Mouse (Mus musculus) myocyte (in vitro differentiated cells): ENCODE measurements around the gene Grm8. TPM values are rescaled to one million over a fixed set of nuclear protein-coding genes. Genes with fewer than 3 reads are reported as not detected.

Experiments
- H3K27me3 ChIP-seq: one replicate; pipeline ENCODE4 v1.6.1; 2011; ENCODE audit not compliant: control insufficient read depth, insufficient read depth, insufficient read length
- H3K36me3 ChIP-seq: one replicate; pipeline ENCODE4 v1.6.1; 2011; ENCODE audit not compliant: control insufficient read depth, insufficient read depth
- H3K4me2 ChIP-seq: one replicate; pipeline ENCODE4 v1.6.1; 2011; ENCODE audit warnings: low read depth, control low read depth
- H3K4me3 ChIP-seq: one replicate; pipeline ENCODE4 v1.5.1; 2011; ENCODE audit warnings: mild to moderate bottlenecking, control low read depth, moderate library complexity
- H3K79me2 ChIP-seq: one replicate; pipeline ENCODE4 v1.6.1; 2011; ENCODE audit not compliant: control insufficient read depth, insufficient read depth
- H3ac ChIP-seq: one replicate; pipeline ENCODE4 v1.6.1; 2011; ENCODE audit not compliant: control insufficient read depth, insufficient read length
- CEBPB ChIP-seq: IDR thresholded peaks from 2 replicates; pipeline ENCODE4 v1.6.1; 2011; ENCODE audit warnings: mild to moderate bottlenecking, moderate library complexity; ENCODE audit not compliant: poor library complexity, insufficient read depth, severe bottlenecking
- E2F4 ChIP-seq: IDR thresholded peaks from one replicate; pipeline ENCODE4 v1.6.1; 2011; ENCODE audit warnings: mild to moderate bottlenecking, control low read depth, moderate library complexity; ENCODE audit not compliant: insufficient read depth
- MAX ChIP-seq: IDR thresholded peaks from one replicate; pipeline ENCODE4 v1.6.1; 2011; ENCODE audit warnings: low read depth, mild to moderate bottlenecking, control low read depth
- MYOD1 ChIP-seq, 3 experiments: IDR thresholded peaks; one replicate each; pipeline ENCODE4 v1.6.1; 2011; ENCODE audit warnings: control low read depth in 2 of 3, low read depth in 2 of 3, mild to moderate bottlenecking in 2 of 3, moderate library complexity in 1 of 3; ENCODE audit not compliant: insufficient read length in 2 of 3, control insufficient read depth in 1 of 3
- MYOG ChIP-seq, 3 experiments: IDR thresholded peaks; one replicate each; pipeline ENCODE4 v1.6.1; 2011; ENCODE audit warnings: control low read depth in 2 of 3, low read depth in 2 of 3, mild to moderate bottlenecking in 2 of 3; ENCODE audit not compliant: insufficient read length in 2 of 3, control insufficient read depth in 1 of 3, insufficient read depth in 1 of 3
- POLR2A ChIP-seq: IDR thresholded peaks from one replicate; pipeline ENCODE4 v1.6.1; 2011; ENCODE audit warnings: low read depth, mild to moderate bottlenecking, control low read depth, moderate library complexity; ENCODE audit not compliant: insufficient read length
- POLR2AphosphoS2 ChIP-seq: IDR thresholded peaks from one replicate; pipeline ENCODE4 v1.6.1; 2011; ENCODE audit warnings: low read depth, control low read depth; ENCODE audit not compliant: insufficient read length
- REST ChIP-seq: IDR thresholded peaks from one replicate; pipeline ENCODE4 v1.6.1; 2011; ENCODE audit warnings: mild to moderate bottlenecking, control low read depth, moderate library complexity; ENCODE audit not compliant: insufficient read depth, insufficient read length
- SRF ChIP-seq: IDR thresholded peaks from one replicate; pipeline ENCODE4 v1.6.1; 2011; ENCODE audit warnings: low read depth; ENCODE audit not compliant: control insufficient read depth, insufficient read length
- TCF12 ChIP-seq: IDR thresholded peaks from one replicate; pipeline ENCODE4 v1.6.1; 2011; ENCODE audit warnings: mild to moderate bottlenecking, control low read depth; ENCODE audit not compliant: poor library complexity, insufficient read depth, severe bottlenecking
- TCF3 ChIP-seq: IDR thresholded peaks from one replicate; pipeline ENCODE4 v1.6.1; 2011; ENCODE audit warnings: low read depth, control low read depth; ENCODE audit not compliant: insufficient read length
- USF1 ChIP-seq: IDR thresholded peaks from one replicate; pipeline ENCODE4 v1.6.1; 2011; ENCODE audit warnings: low read depth, mild to moderate bottlenecking, control low read depth, moderate library complexity
- polyA plus RNA-seq: library from polyadenylated mRNA; unstranded; fragments of >200 nt; fragmentation: generic; extraction: Trizol; gene quantifications from one replicate; pipeline ENCODE4 v1.2.1, GENCODE M21; 2012; ENCODE audit warnings: missing spikeins

The Grm8 gene
- polyA plus RNA-seq, 1 experiment = not detected

GRCm38 (mm10) chr6:27963887-27964286 lies 171.1 kb downstream of the Grm8 start:
- H3K27me3 ChIP-seq = no peaks in the 10 kb centered on the region
- H3ac ChIP-seq = no peak overlapping the region
- no peaks in the 10 kb centered on the region for H3K36me3 ChIP-seq
- H3K4me3 ChIP-seq = no peak overlapping the region
- TF ChIP-seq USF1 (no peak), E2F4 (no peak), TCF3 (no peak), REST (no peak), CEBPB (no peak), SRF (no peak), POLR2AphosphoS2 (no peak)
- H3K4me2 ChIP-seq = no peak overlapping the region
- H3K79me2 ChIP-seq = no peaks in the 10 kb centered on the region

DNA sequence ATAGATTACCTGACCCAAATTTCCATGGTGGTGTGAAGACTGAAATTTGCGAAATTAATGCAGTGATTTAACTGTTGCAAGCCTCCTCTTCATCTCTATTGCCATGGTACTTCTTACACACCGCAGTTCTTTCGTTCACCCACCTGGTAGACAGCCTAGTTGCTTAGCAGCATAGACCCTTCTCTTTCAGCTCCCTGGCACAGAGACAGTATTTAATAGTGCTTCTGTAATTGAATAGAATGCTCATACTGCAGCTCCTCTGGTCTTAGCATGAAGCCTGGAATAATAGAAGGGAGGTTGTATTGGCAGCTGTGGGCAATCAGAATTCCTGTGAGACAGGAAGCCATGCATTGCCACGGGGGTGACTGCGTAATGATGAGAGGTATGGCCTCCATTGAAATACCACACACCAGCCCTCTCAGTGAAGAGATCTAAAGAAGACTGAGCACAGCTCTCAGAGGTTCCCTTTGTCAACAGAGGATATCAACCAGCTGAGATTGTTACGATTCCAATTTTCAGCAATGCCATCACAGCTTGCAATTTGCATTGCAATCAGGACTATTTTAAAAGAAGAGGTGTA lies 178.6 kb downstream of the Grm8 start:
- Histone ChIP-seq H3K27me3 (no peaks in the 10 kb centered on the region), H3K79me2 (no peaks in the 10 kb centered on the region), H3K36me3 (no peaks in the 10 kb centered on the region), H3K4me3 (no peak overlapping the region), H3K4me2 (no peak overlapping the region), H3ac (no peak overlapping the region)
- TF ChIP-seq TCF3 (no peak), MYOG (IDR thresholded peaks at IDR 0.05; ENCODE audit: control insufficient read depth in 1 of 3, insufficient read depth in 1 of 3, insufficient read length in 2 of 3, low read depth in 2 of 3) (no peak), USF1 (no peak), SRF (no peak), REST (no peak)

- no peak for TF ChIP-seq TCF3
- TF ChIP-seq USF1 = no peak
- TF ChIP-seq SRF = no peak
- no peak for TF ChIP-seq POLR2A
- TF ChIP-seq MYOG (IDR thresholded peaks at IDR 0.05; ENCODE audit: control insufficient read depth in 1 of 3, insufficient read depth in 1 of 3, insufficient read length in 2 of 3, low read depth in 2 of 3) = no peak
- TF ChIP-seq POLR2AphosphoS2 = no peak
- no peak for TF ChIP-seq MYOD1 (IDR thresholded peaks at IDR 0.05; ENCODE audit: control insufficient read depth in 1 of 3, insufficient read length in 2 of 3, low read depth in 2 of 3)
- no peak for TF ChIP-seq CEBPB
- TF ChIP-seq REST = no peak
- TF ChIP-seq MAX = no peak
- TF ChIP-seq E2F4 = no peak
- TF ChIP-seq TCF12 = no peak
- Histone ChIP-seq H3K27me3 (no peaks in the 10 kb centered on the region), H3K79me2 (no peaks in the 10 kb centered on the region), H3K4me3 (no peak overlapping the region), H3K36me3 (no peaks in the 10 kb centered on the region), H3K4me2 (no peak overlapping the region), H3ac (no peak overlapping the region)
Observed at GRCm38 (mm10) chr6:27951433-27951832, 183.5 kb downstream of the Grm8 start.

DNA sequence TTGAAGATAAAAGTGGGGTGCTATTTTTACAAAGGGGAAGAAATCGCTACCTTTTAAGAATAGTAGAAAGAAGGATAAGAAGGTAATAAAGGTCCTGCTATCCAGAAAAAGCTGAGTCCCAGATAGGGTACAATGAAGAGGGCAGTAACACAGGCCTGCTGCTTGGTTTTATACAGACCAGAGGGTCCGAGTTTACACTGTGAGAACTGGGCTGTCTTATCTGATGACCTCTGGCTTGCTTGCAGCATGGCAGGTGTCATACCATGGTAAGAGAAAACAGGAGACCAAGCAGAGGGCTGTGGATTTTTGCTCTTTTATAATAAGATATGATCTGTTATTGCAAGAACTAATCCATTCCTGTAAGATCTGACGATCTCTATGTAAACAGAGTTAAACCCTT lies 206.9 kb downstream of the Grm8 start:
- TF ChIP-seq MAX = no peak
- Histone ChIP-seq H3K4me3 (no peak overlapping the region), H3K79me2 (no peaks in the 10 kb centered on the region), H3K36me3 (no peaks in the 10 kb centered on the region), H3K27me3 (no peaks in the 10 kb centered on the region), H3K4me2 (no peak overlapping the region), H3ac (no peak overlapping the region)

- Histone ChIP-seq H3K79me2 (no peaks in the 10 kb centered on the region), H3K4me3 (no peak overlapping the region), H3K27me3 (no peaks in the 10 kb centered on the region), H3K4me2 (no peak overlapping the region), H3ac (no peak overlapping the region), H3K36me3 (no peaks in the 10 kb centered on the region)
- TF ChIP-seq USF1 (no peak), TCF12 (no peak), MAX (no peak)
Observed at GRCm38 (mm10) chr6:27913281-27913680, 221.7 kb downstream of the Grm8 start.

DNA sequence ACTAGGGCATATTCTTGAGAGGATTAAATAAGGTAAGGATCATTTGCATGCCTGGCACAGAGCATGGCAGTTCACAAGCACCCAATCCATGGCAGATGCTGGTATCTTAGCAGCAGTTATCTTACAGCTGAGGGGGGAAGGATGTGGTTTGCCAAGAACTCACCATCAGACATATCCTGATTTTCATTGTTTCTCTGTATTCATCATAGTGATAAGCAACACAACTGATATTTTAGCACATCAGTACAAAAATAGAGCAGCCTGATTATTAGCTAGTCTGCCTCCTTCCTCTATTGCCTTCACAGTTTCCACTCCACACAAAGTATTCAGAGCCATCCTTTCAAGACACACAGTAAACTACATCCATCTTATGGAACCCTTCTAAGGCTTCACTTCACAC lies 230.6 kb downstream of the Grm8 start:
- no peaks in the 10 kb centered on the region for H3K27me3 ChIP-seq
- H3ac ChIP-seq = no peak overlapping the region
- no peak overlapping the region for H3K4me3 ChIP-seq
- no peaks in the 10 kb centered on the region for H3K36me3 ChIP-seq
- no peaks in the 10 kb centered on the region for H3K79me2 ChIP-seq
- no peak for TF ChIP-seq MAX
- TF ChIP-seq USF1 = no peak
- TF ChIP-seq TCF3 = no peak
- no peak for TF ChIP-seq CEBPB
- no peak for TF ChIP-seq MYOD1 (IDR thresholded peaks at IDR 0.05; ENCODE audit: control insufficient read depth in 1 of 3, insufficient read length in 2 of 3, low read depth in 2 of 3)
- no peak for TF ChIP-seq MYOG (IDR thresholded peaks at IDR 0.05; ENCODE audit: control insufficient read depth in 1 of 3, insufficient read depth in 1 of 3, insufficient read length in 2 of 3, low read depth in 2 of 3)
- no peak for TF ChIP-seq POLR2AphosphoS2
- no peak for TF ChIP-seq TCF12
- TF ChIP-seq REST = no peak
- no peak for TF ChIP-seq SRF
- TF ChIP-seq POLR2A = no peak
- TF ChIP-seq E2F4 = no peak
- no peak overlapping the region for H3K4me2 ChIP-seq
